Mouse (Mus musculus) forebrain, embryonic 14.5 days (tissue): ENCODE measurements around the gene Aldoc. TPM values are rescaled to one million over a fixed set of nuclear protein-coding genes. Genes with fewer than 3 reads are reported as not detected.

Experiments used
- ATAC-seq: fragments of 200-750 bp; cut with Nextera tagmentation; 2 replicates; pipeline ENCODE4 v1.8.0; 2017; ENCODE audit warnings: mild to moderate bottlenecking, moderate library complexity
- DNase-seq: peaks from one replicate; pipeline ENCODE4 v3.0.0-alpha.2; 2015; ENCODE audit warnings: low spot score
- H3K27ac ChIP-seq: fragments of 300-500 bp; sonication (generic); 2 replicates; pipeline ENCODE4 v1.5.1; 2014; ENCODE audit warnings: low read depth, mild to moderate bottlenecking, control low read depth, low read length, moderate library complexity
- H3K27me3 ChIP-seq: fragments of 300-500 bp; sonication (generic); replicated peaks from 2 replicates; pipeline ENCODE4 v1.6.1; 2014; ENCODE audit warnings: low read length, control low read depth, mixed read lengths; ENCODE audit not compliant: control insufficient read depth, insufficient read depth
- H3K36me3 ChIP-seq: fragments of 300-500 bp; sonication (generic); 2 replicates; pipeline ENCODE4 v1.6.1; 2014; ENCODE audit warnings: low read length, control low read depth; ENCODE audit not compliant: control insufficient read depth, insufficient read depth
- H3K4me1 ChIP-seq: fragments of 300-500 bp; sonication (generic); 2 replicates; pipeline ENCODE4 v1.6.1; 2014; ENCODE audit warnings: antibody characterized with exemption, low read length, control low read depth; ENCODE audit not compliant: control insufficient read depth, insufficient read depth
- H3K4me2 ChIP-seq: fragments of 300-500 bp; sonication (generic); 2 replicates; pipeline ENCODE4 v1.6.1; 2014; ENCODE audit warnings: mild to moderate bottlenecking, control low read depth, low read length
- H3K4me3 ChIP-seq: fragments of 300-500 bp; sonication (generic); 2 replicates; pipeline ENCODE4 v1.5.1; 2014; ENCODE audit warnings: low read depth, low read length, control low read depth
- H3K9ac ChIP-seq: fragments of 300-500 bp; sonication (generic); 2 replicates; pipeline ENCODE4 v1.6.1; 2014; ENCODE audit warnings: mild to moderate bottlenecking, low read length, control low read depth, moderate library complexity
- H3K9me3 ChIP-seq: fragments of 300-500 bp; sonication (generic); replicated peaks from 2 replicates; pipeline ENCODE4 v1.6.1; 2016; ENCODE audit warnings: low read length, control low read depth, mixed read lengths; ENCODE audit not compliant: control insufficient read depth
- WGBS: fragments of 180-500 bp; shearing (Covaris S2); extraction: QIAGEN DNeasy Blood & Tissue Kit; methylation state at CpG from one replicate; pipeline ENCODE4 v1.1.7; 2014; 5-methylcytosine and 5-hydroxymethylcytosine counted together
- polyA plus RNA-seq: library from polyadenylated mRNA; unstranded; fragments of >200 nt; fragmentation: Nextera tagmentation; extraction: Ambion mirVana; gene quantifications from 2 replicates; pipeline ENCODE4 v1.2.1, GENCODE M21; 2014

Aldoc gene
- polyA plus RNA-seq, 1 experiment from 2014 or later = 167 TPM

- DNase-seq (no peak), ATAC-seq (no peak)
- no peaks in the 10 kb centered on the region for H3K36me3 ChIP-seq
- H3K9ac ChIP-seq = no peak overlapping the region
- no peak overlapping the region for H3K4me3 ChIP-seq
- WGBS = 91% methylated on average over 15 of the region's 15 CpGs
- H3K27me3 ChIP-seq = no peaks in the 10 kb centered on the region
- H3K9me3 ChIP-seq = no peaks in the 10 kb centered on the region
- no peak overlapping the region for H3K27ac ChIP-seq
- H3K4me1 ChIP-seq = no peaks in the 10 kb centered on the region
- H3K4me2 ChIP-seq = no peak overlapping the region
These were observed 44.9 kb downstream of the Aldoc start for GRCm38 (mm10) chr11:78367456-78368225.

- 65% methylated on average over 1 of the region's 1 CpGs for WGBS
- no peak for DNase-seq
- H3K9me3 ChIP-seq = no peaks in the 10 kb centered on the region
These were observed 47.6 kb downstream of the Aldoc start for GRCm38 (mm10) chr11:78370389-78370788.

GRCm38 (mm10) chr11:78371711-78372110, 48.9 kb downstream of the Aldoc start:
- no peak overlapping the region for H3K27ac ChIP-seq
- H3K9ac ChIP-seq = no peak overlapping the region
- H3K36me3 ChIP-seq = no peaks in the 10 kb centered on the region
- no peaks in the 10 kb centered on the region for H3K4me1 ChIP-seq
- no peak for ATAC-seq
- DNase-seq = no peak
- WGBS = 93% methylated on average over 11 of the region's 11 CpGs
- no peak overlapping the region for H3K4me2 ChIP-seq
- no peaks in the 10 kb centered on the region for H3K27me3 ChIP-seq
- H3K4me3 ChIP-seq = no peak overlapping the region
- no peaks in the 10 kb centered on the region for H3K9me3 ChIP-seq

More at GRCm38 (mm10) chr11:78370389-78370788, 47.6 kb downstream of the Aldoc start:
- Histone ChIP-seq H3K4me3 (no peak overlapping the region), H3K4me1 (no peaks in the 10 kb centered on the region), H3K4me2 (no peak overlapping the region), H3K36me3 (no peaks in the 10 kb centered on the region), H3K9ac (no peak overlapping the region), H3K27me3 (no peaks in the 10 kb centered on the region), H3K27ac (no peak overlapping the region)
- no peak for ATAC-seq

- no peaks in the 10 kb centered on the region for H3K27me3 ChIP-seq
- no peaks in the 10 kb centered on the region for H3K4me1 ChIP-seq
- H3K9ac ChIP-seq = no peak overlapping the region
- WGBS = 90% methylated on average over 3 of the region's 3 CpGs
- H3K27ac ChIP-seq = no peak overlapping the region
- DNase-seq (no peak), ATAC-seq (no peak)
- no peaks in the 10 kb centered on the region for H3K36me3 ChIP-seq
- no peaks in the 10 kb centered on the region for H3K9me3 ChIP-seq
- no peak overlapping the region for H3K4me2 ChIP-seq
- no peak overlapping the region for H3K4me3 ChIP-seq
These were observed 49.4 kb downstream of the Aldoc start for GRCm38 (mm10) chr11:78372166-78372565.

GRCm38 (mm10) chr11:78372610-78373009, 49.8 kb downstream of the Aldoc start:
- 67% methylated on average over 7 of the region's 7 CpGs for WGBS
- H3K4me2 ChIP-seq = no peak overlapping the region
- H3K4me1 ChIP-seq = no peaks in the 10 kb centered on the region
- no peaks in the 10 kb centered on the region for H3K9me3 ChIP-seq
- H3K4me3 ChIP-seq = no peak overlapping the region
- H3K27me3 ChIP-seq = no peaks in the 10 kb centered on the region
- no peaks in the 10 kb centered on the region for H3K36me3 ChIP-seq
- no peak overlapping the region for H3K9ac ChIP-seq
- no peak overlapping the region for H3K27ac ChIP-seq
- DNase-seq = no peak
- ATAC-seq = no peak

- WGBS = 90% methylated on average over 8 of the region's 8 CpGs
- no peak for ATAC-seq
These were observed 51.4 kb downstream of the Aldoc start for GRCm38 (mm10) chr11:78374147-78374546.

More at GRCm38 (mm10) chr11:78374147-78374546, 51.4 kb downstream of the Aldoc start:
- H3K36me3 ChIP-seq = no peaks in the 10 kb centered on the region
- H3K9me3 ChIP-seq = no peaks in the 10 kb centered on the region
- DNase-seq = no peak
- no peak overlapping the region for H3K4me2 ChIP-seq
- no peaks in the 10 kb centered on the region for H3K4me1 ChIP-seq
- no peaks in the 10 kb centered on the region for H3K27me3 ChIP-seq
- no peak overlapping the region for H3K27ac ChIP-seq
- H3K9ac ChIP-seq = no peak overlapping the region
- no peak overlapping the region for H3K4me3 ChIP-seq

Other genes starting within 250 kb of the Aldoc start
- 36.8 and 40.2 TPM in 2 replicates for gene Eral1, start 242.6 kb upstream of the Aldoc start, polyA plus RNA-seq
- 22.3 and 23.9 TPM in 2 replicates for gene Fam222b, start 228.3 kb upstream of the Aldoc start, polyA plus RNA-seq
- 79.2 and 82.6 TPM in 2 replicates for gene Traf4, start 157.4 kb upstream of the Aldoc start, polyA plus RNA-seq
- 4.6 and 5.5 TPM in 2 replicates for gene Nek8, start 146.3 kb upstream of the Aldoc start, polyA plus RNA-seq
- 4.4 and 4.5 TPM in 2 replicates for gene Tlcd1, start 146.3 kb upstream of the Aldoc start, polyA plus RNA-seq
- gene Rpl23a, start 139.4 kb upstream of the Aldoc start, polyA plus RNA-seq = 1,011 and 1,206 TPM in 2 replicates
- gene Rab34, start 134.5 kb upstream of the Aldoc start, polyA plus RNA-seq = 48.1 and 48.2 TPM in 2 replicates
- 0.55 and 0.73 TPM in 2 replicates for gene Proca1, start 129.6 kb upstream of the Aldoc start, polyA plus RNA-seq
- gene Sdf2, start 77.2 kb upstream of the Aldoc start, polyA plus RNA-seq = 82.4 and 90.2 TPM in 2 replicates
- 17.7 and 21.7 TPM in 2 replicates for gene Supt6, start 77.0 kb upstream of the Aldoc start, polyA plus RNA-seq
- gene 2610507B11Rik, start 61.2 kb upstream of the Aldoc start, polyA plus RNA-seq = 49.4 and 56.0 TPM in 2 replicates
- gene BC030499, start 32.1 kb upstream of the Aldoc start, polyA plus RNA-seq = 0.19 and 0.43 TPM in 2 replicates
- gene Spag5, start 21.4 kb upstream of the Aldoc start, polyA plus RNA-seq = 21.5 and 25.4 TPM in 2 replicates
- 46.8 and 51.0 TPM in 2 replicates for gene Pigs, start 5.4 kb downstream of the Aldoc start, polyA plus RNA-seq
- 72.5 and 73.8 TPM in 2 replicates for gene Unc119, start 20.5 kb downstream of the Aldoc start, polyA plus RNA-seq
- gene Foxn1, start 63.6 kb downstream of the Aldoc start, polyA plus RNA-seq = not detected in 2 replicates
- gene Slc13a2, start 99.2 kb downstream of the Aldoc start, polyA plus RNA-seq = not detected in 2 replicates
- 18.4 and 19.2 TPM in 2 replicates for gene Slc46a1, start 142.7 kb downstream of the Aldoc start, polyA plus RNA-seq
- 34.9 and 45.6 TPM in 2 replicates for gene Sarm1, start 174.8 kb downstream of the Aldoc start, polyA plus RNA-seq
- gene Vtn, start 176.1 kb downstream of the Aldoc start, polyA plus RNA-seq = 88.4 and 120 TPM in 2 replicates
- gene Sebox, start 180.5 kb downstream of the Aldoc start, polyA plus RNA-seq = 0.66 and 0.72 TPM in 2 replicates
- 93.1 and 93.2 TPM in 2 replicates for gene Tmem199, start 189.2 kb downstream of the Aldoc start, polyA plus RNA-seq
- 185 TPM in 2 replicates for gene Poldip2, start 189.2 kb downstream of the Aldoc start, polyA plus RNA-seq
- gene Tnfaip1, start 213.4 kb downstream of the Aldoc start, polyA plus RNA-seq = 66.1 and 71.3 TPM in 2 replicates
- 118 and 126 TPM in 2 replicates for gene Ift20, start 213.4 kb downstream of the Aldoc start, polyA plus RNA-seq
- 40.0 and 48.5 TPM in 2 replicates for gene Tmem97, start 227.8 kb downstream of the Aldoc start, polyA plus RNA-seq